In the genomic region with DNA sequence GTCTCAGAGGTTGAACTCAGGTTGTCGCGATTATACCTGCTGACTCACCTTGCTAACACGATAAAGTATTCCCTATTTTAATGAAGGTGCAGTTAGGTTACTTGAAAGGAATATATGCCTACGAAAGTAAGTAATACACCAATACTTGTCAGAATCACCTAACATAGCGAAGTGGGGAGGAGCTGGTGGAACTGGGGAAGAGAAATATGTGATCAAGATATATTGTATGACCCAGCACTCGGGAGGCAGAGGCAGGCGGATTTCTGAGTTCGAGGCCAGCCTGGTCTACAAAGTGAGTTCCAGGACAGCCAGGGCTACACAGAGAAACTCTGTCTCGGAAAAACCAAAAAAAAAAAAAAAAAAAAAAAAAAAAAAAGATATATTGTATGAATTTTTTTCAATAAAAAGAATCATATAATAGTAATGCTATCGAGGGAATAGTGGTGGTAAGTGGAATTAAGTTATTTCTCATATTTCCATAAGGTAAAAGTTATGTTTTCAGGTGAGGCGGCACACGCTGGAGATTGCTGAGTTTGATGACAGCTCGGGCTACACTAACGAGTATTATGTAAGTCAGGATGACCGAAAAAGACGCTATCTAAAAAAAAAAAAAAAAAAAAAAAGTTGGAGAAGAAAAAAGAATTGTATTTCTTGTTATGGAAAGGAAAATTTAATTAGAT, we compare ENCODE assay signal across 8 mouse cellular contexts. TPM values are rescaled to one million over a fixed set of nuclear protein-coding genes. Genes with fewer than 3 reads are reported as not detected.
DNase-seq lines count a peak whose midpoint lies in the region; ATAC-seq and TF ChIP-seq lines count a peak whose summit lies in the region.

No protein-coding gene starts in this region.

- TF ChIP-seq POLR2A in heart, adult 2 months (IDR thresholded peaks at IDR 0.05; ENCODE audit: insufficient read depth, low read depth, low read length), result no peak

- H3K36me3 ChIP-seq in heart, adult 2 months (ENCODE audit: control insufficient read depth, insufficient read depth, low read length), result peaks cover 8% of the 10 kb centered on the region
- peaks cover 19% of the 10 kb centered on the region for H3K36me3 ChIP-seq in G1E (replicated peaks)
- peaks cover 29% of the 10 kb centered on the region for H3K36me3 ChIP-seq in forebrain, embryonic 12.5 days (replicated peaks)
- peaks cover 16% of the 10 kb centered on the region for H3K36me3 ChIP-seq in liver, embryonic 14.5 days (replicated peaks; ENCODE audit: control insufficient read depth, insufficient read depth, low read depth)

- no peaks in the 10 kb centered on the region for H3K9me3 ChIP-seq in G1E (replicated peaks)
- H3K9me3 ChIP-seq in forebrain, embryonic 12.5 days, result no peaks in the 10 kb centered on the region
- no peaks in the 10 kb centered on the region for H3K9me3 ChIP-seq in liver, embryonic 14.5 days (ENCODE audit: control insufficient read depth, low read length)

- no peak for ATAC-seq in G1E (ENCODE audit: extremely low read depth, insufficient number of reproducible peaks, low FRiP score, poor library complexity, severe bottlenecking)
- peak; percentile 42 for ATAC-seq in forebrain, embryonic 12.5 days (ENCODE audit: low FRiP score)
- no peak for ATAC-seq in liver, embryonic 14.5 days (ENCODE audit: insufficient read depth)

- H3K9ac ChIP-seq in heart, adult 2 months (ENCODE audit: low read depth, low read length), result no peak overlapping the region
- no peak overlapping the region for H3K9ac ChIP-seq in forebrain, embryonic 12.5 days
- H3K9ac ChIP-seq in liver, embryonic 14.5 days (replicated peaks), result no peak overlapping the region; the same call in 1 of the 2 replicates

- H3K4me2 ChIP-seq in forebrain, embryonic 12.5 days, result no peak overlapping the region
- peak overlapping the region; percentile 63 for H3K4me2 ChIP-seq in liver, embryonic 14.5 days (ENCODE audit: low read depth)

- WGBS in heart, adult 2 months, result 31% methylated on average over 16 of the region's 16 CpGs
- WGBS in forebrain, embryonic 12.5 days, result 45% methylated on average over 16 of the region's 16 CpGs
- 33% methylated on average over 15 of the region's 16 CpGs for WGBS in liver, embryonic 14.5 days (ENCODE audit: insufficient replicate concordance)

- intact Hi-C loops in heart, adult 2 months (cut with DNase I), result no loop called here
- intact Hi-C loops in heart, postnatal 25 days (cut with DNase I), result no loop called here

- peaks cover 3% of the 10 kb centered on the region for H3K4me1 ChIP-seq in heart, adult 2 months (ENCODE audit: control insufficient read depth, insufficient read depth, low read length)
- H3K4me1 ChIP-seq in G1E (ENCODE audit: insufficient read depth, low read depth, low read length), result peaks cover 18% of the 10 kb centered on the region
- H3K4me1 ChIP-seq in forebrain, embryonic 12.5 days, result peaks cover 11% of the 10 kb centered on the region
- peaks cover 7 to 9% of the 10 kb centered on the region in 2 experiments for H3K4me1 ChIP-seq in liver, embryonic 14.5 days (replicated peaks; ENCODE audit: control insufficient read depth in 2 of 2, insufficient read depth in 2 of 2, low read length in 1 of 2)

- 0 out of 2 replicates have a peak, but pooled peaks cover 1% of the 10 kb centered on the region for H3K79me2 ChIP-seq in heart, adult 2 months (replicated peaks; ENCODE audit: control insufficient read depth, insufficient read depth, low read length)

- no peak overlapping the region for H3K27ac ChIP-seq in heart, adult 2 months
- H3K27ac ChIP-seq in forebrain, embryonic 12.5 days, result no peak overlapping the region
- H3K27ac ChIP-seq in liver, embryonic 14.5 days, result no peak overlapping the region

- no peaks in the 10 kb centered on the region for H3K27me3 ChIP-seq in heart, adult 2 months (ENCODE audit: control insufficient read depth, insufficient read depth, low read length)
- peaks cover 4% of the 10 kb centered on the region; the same call in 1 of the 2 replicates for H3K27me3 ChIP-seq in G1E (ENCODE audit: insufficient read depth, low read length)
- no peaks in the 10 kb centered on the region for H3K27me3 ChIP-seq in forebrain, embryonic 12.5 days
- no peaks in the 10 kb centered on the region for H3K27me3 ChIP-seq in liver, embryonic 14.5 days (ENCODE audit: control insufficient read depth, insufficient read depth, low read length)

- TF ChIP-seq EP300 in heart, adult 2 months (IDR thresholded peaks at IDR 0.05; ENCODE audit: insufficient read depth, low read depth, low read length), result no peak
- TF ChIP-seq EP300 in liver, embryonic 14.5 days (IDR thresholded peaks at IDR 0.05; ENCODE audit: low read depth), result no peak

- peak overlapping the region; percentile 35 for H3K4me3 ChIP-seq in heart, adult 2 months
- peak overlapping the region; percentile 55 for H3K4me3 ChIP-seq in G1E (ENCODE audit: low read depth, low read length)
- 0 out of 2 replicates have a peak overlapping the region, but pooled peaks have one; percentile 19 for H3K4me3 ChIP-seq in forebrain, embryonic 12.5 days (replicated peaks)
- H3K4me3 ChIP-seq in liver, embryonic 14.5 days (ENCODE audit: insufficient read depth in 1 of 2, low read depth in 2 of 2, low read length in 2 of 2), result peak overlapping the region; percentile 54 to 61; a peak in 3 of 4 replicates

- no peak for TF ChIP-seq CTCF in heart, adult 2 months (IDR thresholded peaks at IDR 0.05)
- TF ChIP-seq CTCF in G1E (IDR thresholded peaks at IDR 0.05; ENCODE audit: low read depth, low read length), result no peak
- TF ChIP-seq CTCF in liver, embryonic 14.5 days (IDR thresholded peaks at IDR 0.05; ENCODE audit: low read depth), result no peak

- no peak for DNase-seq in heart, adult 2 months
- no peak for DNase-seq in heart, postnatal 25 days (ENCODE audit: low spot score)
- DNase-seq in G1E (ENCODE audit: low spot score), result no peak
- no peak for DNase-seq in liver, embryonic 14.5 days (ENCODE audit: low read depth in 3 of 3, low spot score in 3 of 3)
- no peak for DNase-seq in left cerebral cortex, adult 18-20 months (ENCODE audit: low spot score in 2 of 2)
- DNase-seq in layer of hippocampus, postnatal 36 days, result no peak
- no peak for DNase-seq in layer of hippocampus, postnatal 14 days (ENCODE audit: low spot score in 2 of 2)

RNA-seq across cellular contexts. Expression of gene Ilf2, which starts 0.6 kb away (rescaled TPM):
- 10 to 100 TPM; 30.6 to 32.2 TPM for total RNA-seq in heart, adult 2 months (2021)
- 13.9 and 24.9 TPM in 2 replicates for polyA plus RNA-seq in heart, adult 2 months (2012; rRNA removed)
- total RNA-seq in heart, postnatal 25 days (2021), result 10 to 100 TPM; 31.5 to 33.4 TPM
- total RNA-seq in G1E (2014; fragmentation: Nextera tagmentation) (92.4 and 100 TPM in 2 replicates), G1E (2017) (168 and 181 TPM in 2 replicates)
- polyA plus RNA-seq in G1E (2012), result 15.4 and 21.3 TPM in 2 replicates
- 351 and 352 TPM in 2 replicates for polyA plus RNA-seq in forebrain, embryonic 12.5 days (2016; fragmentation: Nextera tagmentation; extraction: Ambion mirVana)
- polyA plus RNA-seq in liver, embryonic 14.5 days (2012; rRNA removed), result 23.3 and 34.5 TPM in 2 replicates
- 46.5 and 48.9 TPM in 2 replicates for polyA plus RNA-seq in liver, embryonic 14.5 days (2014; fragmentation: Nextera tagmentation; extraction: Ambion mirVana)
- 10 to 100 TPM; 90.2 to 94.9 TPM for total RNA-seq in left cerebral cortex, adult 18-20 months (2021)
- total RNA-seq in layer of hippocampus, postnatal 36 days (2021), result 10 to 100 TPM; 83.0 to 83.8 TPM
- 10 to 100 TPM; 86.0 to 87.9 TPM for total RNA-seq in layer of hippocampus, postnatal 14 days (2021)

RNA-seq across cellular contexts. Expression of gene Npr1, which starts 9.6 kb away (rescaled TPM):
- total RNA-seq in heart, adult 2 months (2021), result 10 to 100 TPM; 16.1 to 16.3 TPM
- polyA plus RNA-seq in heart, adult 2 months (2012; rRNA removed), result 35.0 and 47.5 TPM in 2 replicates
- total RNA-seq in heart, postnatal 25 days (2021), result 10 to 100 TPM; 17.2 to 18.8 TPM
- total RNA-seq in G1E (2014; fragmentation: Nextera tagmentation), result not detected in 2 replicates
- not detected in 2 replicates for total RNA-seq in G1E (2017)
- polyA plus RNA-seq in G1E (2012), result not detected in 2 replicates
- polyA plus RNA-seq in forebrain, embryonic 12.5 days (2016; fragmentation: Nextera tagmentation; extraction: Ambion mirVana), result 1.6 and 2.2 TPM in 2 replicates
- 6.5 and 7.2 TPM in 2 replicates for polyA plus RNA-seq in liver, embryonic 14.5 days (2012; rRNA removed)
- polyA plus RNA-seq in liver, embryonic 14.5 days (2014; fragmentation: Nextera tagmentation; extraction: Ambion mirVana), result 2.8 and 4.0 TPM in 2 replicates
- 1 to 10 TPM; 4.6 to 5.0 TPM for total RNA-seq in left cerebral cortex, adult 18-20 months (2021)
- total RNA-seq in layer of hippocampus, postnatal 36 days (2021), result 1 to 10 TPM; 4.6 to 6.1 TPM
- 1 to 10 TPM; 4.2 to 6.5 TPM for total RNA-seq in layer of hippocampus, postnatal 14 days (2021)

RNA-seq across cellular contexts. Expression of gene Snapin, which starts 15.5 kb away (rescaled TPM):
- 10 to 100 TPM; 60.0 to 71.3 TPM for total RNA-seq in heart, adult 2 months (2021)
- 50.7 and 89.1 TPM in 2 replicates for polyA plus RNA-seq in heart, adult 2 months (2012; rRNA removed)
- 10 to 100 TPM; 59.5 to 62.6 TPM for total RNA-seq in heart, postnatal 25 days (2021)
- total RNA-seq in G1E (2014; fragmentation: Nextera tagmentation) (58.0 and 61.9 TPM in 2 replicates), G1E (2017) (42.5 and 46.2 TPM in 2 replicates)
- polyA plus RNA-seq in G1E (2012), result 3.4 and 3.5 TPM in 2 replicates
- polyA plus RNA-seq in forebrain, embryonic 12.5 days (2016; fragmentation: Nextera tagmentation; extraction: Ambion mirVana), result 71.7 and 73.2 TPM in 2 replicates
- polyA plus RNA-seq in liver, embryonic 14.5 days (2012; rRNA removed), result 7.4 and 9.3 TPM in 2 replicates
- polyA plus RNA-seq in liver, embryonic 14.5 days (2014; fragmentation: Nextera tagmentation; extraction: Ambion mirVana), result 17.0 and 18.7 TPM in 2 replicates
- 10 to 100 TPM; 55.5 to 57.0 TPM for total RNA-seq in left cerebral cortex, adult 18-20 months (2021)
- total RNA-seq in layer of hippocampus, postnatal 36 days (2021), result 10 to 100 TPM; 49.8 to 50.8 TPM
- 10 to 100 TPM; 47.0 to 51.7 TPM for total RNA-seq in layer of hippocampus, postnatal 14 days (2021)

RNA-seq across cellular contexts. Expression of gene Chtop, which starts 34.0 kb away (rescaled TPM):
- total RNA-seq in heart, adult 2 months (2021), result 10 to 100 TPM; 90.0 to 93.0 TPM
- polyA plus RNA-seq in heart, adult 2 months (2012; rRNA removed), result 30.4 and 51.4 TPM in 2 replicates
- 100 to 1,000 TPM; 100 to 113 TPM for total RNA-seq in heart, postnatal 25 days (2021)
- total RNA-seq in G1E (2014; fragmentation: Nextera tagmentation), result 78.6 and 89.8 TPM in 2 replicates
- 133 and 135 TPM in 2 replicates for total RNA-seq in G1E (2017)
- 97.0 and 110 TPM in 2 replicates for polyA plus RNA-seq in G1E (2012)
- polyA plus RNA-seq in forebrain, embryonic 12.5 days (2016; fragmentation: Nextera tagmentation; extraction: Ambion mirVana), result 228 and 238 TPM in 2 replicates
- 33.6 and 49.9 TPM in 2 replicates for polyA plus RNA-seq in liver, embryonic 14.5 days (2012; rRNA removed)
- polyA plus RNA-seq in liver, embryonic 14.5 days (2014; fragmentation: Nextera tagmentation; extraction: Ambion mirVana), result 29.7 and 32.7 TPM in 2 replicates
- 100 to 1,000 TPM; 165 TPM for total RNA-seq in left cerebral cortex, adult 18-20 months (2021)
- 100 to 1,000 TPM; 145 to 152 TPM for total RNA-seq in layer of hippocampus, postnatal 36 days (2021)
- 100 to 1,000 TPM; 164 to 166 TPM for total RNA-seq in layer of hippocampus, postnatal 14 days (2021)

RNA-seq across cellular contexts. Expression of gene S100a1, which starts 38.9 kb away (rescaled TPM):
- 1,000 to 10,000 TPM in 1 of 2 experiments, 100 to 1,000 TPM in 1; 871 to 1,070 TPM for total RNA-seq in heart, adult 2 months (2021)
- polyA plus RNA-seq in heart, adult 2 months (2012; rRNA removed), result 1,425 and 1,426 TPM in 2 replicates
- 100 to 1,000 TPM; 777 to 804 TPM for total RNA-seq in heart, postnatal 25 days (2021)
- total RNA-seq in G1E (2014; fragmentation: Nextera tagmentation) (26.6 and 38.4 TPM in 2 replicates), G1E (2017) (40.8 and 42.9 TPM in 2 replicates)
- polyA plus RNA-seq in G1E (2012), result 2.6 and 5.1 TPM in 2 replicates
- 5.1 and 7.0 TPM in 2 replicates for polyA plus RNA-seq in forebrain, embryonic 12.5 days (2016; fragmentation: Nextera tagmentation; extraction: Ambion mirVana)
- 9.2 and 14.9 TPM in 2 replicates for polyA plus RNA-seq in liver, embryonic 14.5 days (2012; rRNA removed)
- polyA plus RNA-seq in liver, embryonic 14.5 days (2014; fragmentation: Nextera tagmentation; extraction: Ambion mirVana), result 20.8 and 27.1 TPM in 2 replicates
- 100 to 1,000 TPM; 127 to 133 TPM for total RNA-seq in left cerebral cortex, adult 18-20 months (2021)
- total RNA-seq in layer of hippocampus, postnatal 36 days (2021), result 10 to 100 TPM; 95.5 to 98.7 TPM
- total RNA-seq in layer of hippocampus, postnatal 14 days (2021), result 10 to 100 TPM; 91.9 to 92.5 TPM

Comparison
In these comparisons a context has a peak if more than half of its experiments do, and no peak if none do; other contexts are left out.
1. RNA of gene Npr1, which starts 9.6 kb away (total RNA-seq): 17.2 to 18.8 TPM in heart, postnatal 25 days, 16.1 to 16.3 TPM in heart, adult 2 months, 4.2 to 6.5 TPM in layer of hippocampus, postnatal 14 days, 4.6 to 6.1 TPM in layer of hippocampus, postnatal 36 days and 4.6 to 5.0 TPM in left cerebral cortex, adult 18-20 months; not detected in G1E; every median in the first group is over 4 times any median in the second.
2. Peak in every context shown above with its lines, with median percentiles within 50 percentile points of each other: H3K4me3 ChIP-seq.